Mouse (Mus musculus): Measurements from ENCODE around the gene Insl3.
"Not testable (repeated sequence)": the region's sequence is repeated elsewhere in the genome, so short reads cannot be mapped to it uniquely, and the experiment has no call there.

Gene Insl3

DNA sequence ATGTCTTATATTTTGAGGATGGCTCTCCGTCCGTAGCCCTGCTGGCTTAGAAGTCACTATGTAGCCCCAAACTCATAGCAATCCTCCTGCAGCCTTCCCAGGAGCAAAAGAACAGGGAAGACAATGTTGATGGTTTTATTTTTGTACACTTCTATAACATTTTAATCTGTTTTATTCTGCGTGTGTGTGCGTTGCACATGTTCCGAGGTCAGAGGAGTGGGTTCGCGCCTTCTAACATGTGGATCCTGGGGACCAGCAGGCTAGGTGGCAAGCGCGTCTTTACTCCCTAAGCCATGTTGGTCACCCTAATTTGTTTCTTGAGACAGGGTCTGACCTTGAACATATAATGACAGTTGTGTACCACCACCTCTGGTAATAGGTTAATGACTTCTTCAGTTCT is 12.2 kb upstream of the Insl3 start:
- no peak for DNase-seq (ENCODE audit: low read depth, low spot score)

DNA sequence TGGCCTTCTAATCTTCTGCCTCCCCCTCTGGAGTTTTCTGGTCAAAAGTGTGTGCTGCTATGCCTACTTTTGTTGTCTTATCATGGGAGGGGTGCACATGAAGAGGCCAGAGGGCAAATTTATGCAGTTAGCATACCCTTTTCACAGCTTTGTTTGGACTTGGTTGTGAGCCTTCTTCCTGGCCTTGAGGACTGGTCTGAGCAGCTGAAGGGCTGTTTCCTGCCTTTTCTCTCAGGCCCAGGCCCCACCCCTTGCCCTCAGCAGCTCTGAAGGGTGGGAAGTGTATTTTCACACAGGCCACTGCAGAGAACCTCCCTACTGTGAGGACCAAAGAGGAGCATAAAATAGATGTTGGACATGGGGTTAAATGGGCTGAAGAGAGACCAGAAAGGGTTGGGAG is 11.5 kb upstream of the Insl3 start:
- DNase-seq (ENCODE audit: low read depth, low spot score): no peak

DNA sequence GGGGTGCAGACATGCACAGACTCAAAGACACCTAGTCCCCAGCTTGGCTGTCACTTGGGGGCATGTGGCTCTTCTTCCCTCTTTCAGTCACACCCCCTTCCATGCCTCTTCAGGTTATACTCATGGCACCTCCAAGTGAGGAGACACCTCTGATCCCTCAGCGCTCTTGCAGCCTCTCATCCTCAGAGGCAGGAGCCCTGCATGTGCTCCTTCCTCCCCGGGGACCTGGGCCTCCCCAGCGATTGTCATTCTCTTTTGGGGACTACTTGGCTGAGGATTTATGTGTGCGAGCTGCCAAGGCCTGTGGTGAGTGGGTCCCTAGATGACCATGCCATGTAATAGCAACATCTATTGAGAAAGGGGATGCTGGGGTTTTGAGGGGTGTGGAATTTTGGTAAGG is 10.8 kb upstream of the Insl3 start:
- no peak for DNase-seq (ENCODE audit: low read depth, low spot score)

DNA sequence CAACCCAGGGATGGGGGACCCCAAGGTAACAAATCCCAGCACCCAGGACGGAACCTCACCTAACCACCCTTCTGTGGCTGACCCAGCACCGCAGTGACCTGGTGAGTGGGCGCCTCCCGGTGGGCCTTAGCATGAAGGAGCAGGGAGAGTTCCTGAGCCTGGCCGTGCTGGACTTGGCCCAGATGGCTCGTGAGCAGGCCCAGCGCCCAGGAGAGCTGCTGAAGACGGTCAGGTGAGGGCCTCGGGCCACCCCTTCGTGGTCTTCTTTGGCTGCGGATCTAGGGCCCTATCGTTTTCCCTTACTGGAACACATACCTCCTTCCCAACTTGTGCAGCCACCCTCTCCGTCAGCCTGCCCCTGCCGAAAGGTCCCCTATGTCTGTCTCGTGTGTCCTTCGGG is 9.9 kb upstream of the Insl3 start:
- DNase-seq (ENCODE audit: low read depth, low spot score): no peak

- DNase-seq (ENCODE audit: low read depth, low spot score): no peak
These were observed 9.4 kb upstream of the Insl3 start for GRCm38 (mm10) chr8:71679550-71680168.

GRCm38 (mm10) chr8:71680471-71680870 is 8.5 kb upstream of the Insl3 start:
- DNase-seq (ENCODE audit: low read depth, low spot score): no peak

- DNase-seq (ENCODE audit: low read depth, low spot score): no peak
These were observed 7.6 kb upstream of the Insl3 start for GRCm38 (mm10) chr8:71681369-71681915.

- DNase-seq (ENCODE audit: low read depth, low spot score): no peak
These were observed 6.2 kb upstream of the Insl3 start for GRCm38 (mm10) chr8:71682832-71683231.

DNA sequence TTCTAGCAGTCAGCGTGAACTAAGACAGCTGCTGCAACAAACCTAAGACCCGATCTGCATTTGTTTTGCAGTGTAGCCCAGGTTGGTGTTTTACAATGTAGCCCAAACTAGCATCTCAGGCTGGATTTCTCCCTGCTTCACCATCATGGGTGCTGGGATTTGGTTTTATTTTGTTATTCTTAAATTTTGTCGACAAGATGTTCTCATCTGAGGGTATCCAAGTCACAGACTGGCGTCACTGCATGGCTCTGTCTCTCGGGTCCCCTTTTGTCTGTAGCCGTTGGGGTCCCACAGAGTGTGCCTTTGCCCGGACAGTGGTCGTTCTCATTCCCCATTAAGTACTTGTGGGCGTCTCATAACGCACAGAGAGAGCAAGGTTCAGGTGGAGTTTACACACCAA is 4.3 kb upstream of the Insl3 start:
- no peak for DNase-seq (ENCODE audit: low read depth, low spot score)

- no peak for DNase-seq (ENCODE audit: low read depth, low spot score)
These were observed 3.4 kb upstream of the Insl3 start for GRCm38 (mm10) chr8:71685573-71685972.

GRCm38 (mm10) chr8:71686143-71686734 is 2.8 kb upstream of the Insl3 start:
- DNase-seq (ENCODE audit: low read depth, low spot score): no peak

DNA sequence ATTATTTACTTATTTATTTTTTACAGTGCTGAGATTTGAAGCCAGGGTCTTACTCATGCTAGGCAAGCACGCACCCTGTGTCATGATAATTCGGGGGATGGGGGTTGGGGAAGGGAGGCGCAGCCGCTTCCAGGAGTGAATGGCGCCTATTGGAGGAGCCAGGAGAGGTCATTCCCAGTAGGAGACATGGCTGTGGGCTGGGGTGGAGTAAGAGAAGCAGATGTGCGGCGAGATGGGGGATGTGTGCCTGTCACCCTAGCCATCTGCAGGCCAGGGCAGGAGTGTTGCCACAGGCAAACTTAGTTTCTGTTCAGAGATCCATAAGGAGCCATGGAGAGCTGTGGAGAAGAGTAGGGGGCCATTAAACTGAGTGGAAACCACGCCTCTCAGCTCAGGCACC is 1.4 kb upstream of the Insl3 start:
- DNase-seq (ENCODE audit: low read depth, low spot score): no peak

GRCm38 (mm10) chr8:71692509-71692908 is 3.5 kb downstream of the Insl3 start:
- DNase-seq (ENCODE audit: low read depth, low spot score): no peak

- DNase-seq (ENCODE audit: low read depth, low spot score): no peak
These were observed 4.4 kb downstream of the Insl3 start for GRCm38 (mm10) chr8:71693166-71694041.

- DNase-seq (ENCODE audit: low read depth, low spot score): not testable (repeated sequence)
These were observed 6.4 kb downstream of the Insl3 start for GRCm38 (mm10) chr8:71695456-71695855.

DNA sequence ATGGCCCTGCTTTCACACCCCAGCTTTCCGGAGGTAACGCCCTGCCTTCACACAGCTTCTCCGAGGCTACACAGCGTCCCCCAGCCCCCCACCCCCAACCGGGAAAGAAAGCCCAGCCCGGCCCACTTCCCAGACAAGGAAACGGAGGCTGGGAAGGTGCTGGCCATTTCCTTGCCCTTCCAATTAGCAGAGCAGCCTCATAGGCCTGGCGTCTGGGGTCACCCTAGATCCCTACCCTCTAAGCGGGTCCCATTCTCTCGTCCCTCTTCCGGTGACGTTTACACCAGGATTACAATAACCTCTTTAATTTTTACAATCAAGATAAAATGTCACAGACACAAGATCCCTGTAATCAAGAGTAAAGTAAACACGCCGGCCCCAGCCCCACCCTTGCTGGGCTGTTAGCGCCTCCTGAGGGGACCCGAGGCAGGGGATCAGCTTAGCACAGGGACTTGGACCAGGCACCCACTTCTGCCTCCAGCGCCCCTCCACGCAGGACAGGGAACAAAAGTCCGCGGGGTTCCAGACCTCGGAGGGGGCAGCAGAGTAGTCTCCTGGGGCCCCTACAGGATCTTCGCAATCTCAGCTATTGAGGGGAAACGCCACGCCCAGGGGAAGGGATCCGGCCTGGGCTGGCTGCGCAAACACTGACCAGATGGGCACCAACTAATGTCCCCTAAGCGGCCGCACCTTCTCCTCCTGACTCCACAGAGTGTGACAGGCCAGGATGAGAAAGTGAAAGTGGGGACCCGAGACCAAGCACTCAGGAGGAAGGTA is 11.7 kb downstream of the Insl3 start:
- DNase-seq (ENCODE audit: low read depth, low spot score): no peak

- no peak for DNase-seq (ENCODE audit: low read depth, low spot score)
These were observed 12.5 kb downstream of the Insl3 start, which contains the start of gene B3gnt3 for GRCm38 (mm10) chr8:71701414-71702086. B3gnt3 (minus strand) TSS chr8:71701789.

DNA sequence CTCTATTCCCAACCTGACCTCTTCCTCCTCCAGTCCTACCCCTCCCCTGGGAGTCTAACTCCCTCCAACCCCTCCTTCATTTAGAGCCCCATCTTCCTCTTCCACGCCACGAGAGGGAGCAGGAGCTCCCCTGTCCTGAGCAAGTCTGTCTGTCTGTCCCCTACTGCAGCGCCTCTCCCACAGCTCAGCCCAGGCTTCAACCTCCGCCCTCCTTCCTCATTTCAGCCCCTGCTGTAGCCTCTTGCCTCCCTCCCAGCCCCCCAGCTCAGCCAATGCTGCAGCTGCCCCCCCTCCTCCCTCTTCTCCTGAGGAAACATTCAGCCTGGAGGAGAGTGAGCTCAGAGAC is 13.0 kb downstream of the Insl3 start:
- DNase-seq (ENCODE audit: low read depth, low spot score): no peak

DNA sequence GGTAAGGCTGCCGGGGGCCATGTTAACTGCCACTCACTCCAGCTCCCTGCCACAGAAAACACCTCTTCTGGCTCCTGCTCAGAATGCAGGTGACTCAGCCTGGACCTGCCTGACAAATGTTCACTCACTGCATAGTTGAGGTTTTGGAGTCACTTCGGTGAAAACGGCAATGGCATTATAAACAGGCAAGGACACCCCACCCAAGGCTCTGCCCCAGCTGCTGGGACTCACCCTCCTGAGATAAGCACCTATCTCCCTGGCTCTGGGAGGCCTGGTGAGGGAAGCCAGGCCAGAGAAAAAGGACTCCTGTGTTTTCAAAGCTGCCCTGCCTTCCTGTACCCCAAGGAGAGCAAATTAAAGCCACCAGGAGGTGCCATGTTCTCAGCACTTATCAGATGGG is 13.9 kb downstream of the Insl3 start:
- no peak for DNase-seq (ENCODE audit: low read depth, low spot score)

- not testable (repeated sequence) for DNase-seq (ENCODE audit: low read depth, low spot score)
These were observed 14.4 kb downstream of the Insl3 start for GRCm38 (mm10) chr8:71703400-71703799.

GRCm38 (mm10) chr8:71707874-71708273 is 18.9 kb downstream of the Insl3 start:
- DNase-seq (ENCODE audit: low read depth, low spot score): no peak

All from telencephalon, adult 2 months (tissue).